Mouse (Mus musculus) central nervous system, embryonic 18 days (tissue): Measurements from ENCODE around the gene Rad9a. TPM values are rescaled to one million over a fixed set of nuclear protein-coding genes. Genes with fewer than 3 reads are reported as not detected.

Experiments
- polyA plus RNA-seq: library from polyadenylated mRNA; depleted of rRNA; stranded (reverse); fragments of >200 nt; gene quantifications from 2 replicates; pipeline ENCODE4 v1.2.3, GENCODE M21; 2012; rRNA removed

Gene Rad9a
- 30.2 and 30.5 TPM in 2 replicates for polyA plus RNA-seq

GRCm38 (mm10) chr19:4201291-4201909 is at the start of gene Rad9a:
Gene Rad9a, minus strand, starts transcription at chr19:4201662.

DNA sequence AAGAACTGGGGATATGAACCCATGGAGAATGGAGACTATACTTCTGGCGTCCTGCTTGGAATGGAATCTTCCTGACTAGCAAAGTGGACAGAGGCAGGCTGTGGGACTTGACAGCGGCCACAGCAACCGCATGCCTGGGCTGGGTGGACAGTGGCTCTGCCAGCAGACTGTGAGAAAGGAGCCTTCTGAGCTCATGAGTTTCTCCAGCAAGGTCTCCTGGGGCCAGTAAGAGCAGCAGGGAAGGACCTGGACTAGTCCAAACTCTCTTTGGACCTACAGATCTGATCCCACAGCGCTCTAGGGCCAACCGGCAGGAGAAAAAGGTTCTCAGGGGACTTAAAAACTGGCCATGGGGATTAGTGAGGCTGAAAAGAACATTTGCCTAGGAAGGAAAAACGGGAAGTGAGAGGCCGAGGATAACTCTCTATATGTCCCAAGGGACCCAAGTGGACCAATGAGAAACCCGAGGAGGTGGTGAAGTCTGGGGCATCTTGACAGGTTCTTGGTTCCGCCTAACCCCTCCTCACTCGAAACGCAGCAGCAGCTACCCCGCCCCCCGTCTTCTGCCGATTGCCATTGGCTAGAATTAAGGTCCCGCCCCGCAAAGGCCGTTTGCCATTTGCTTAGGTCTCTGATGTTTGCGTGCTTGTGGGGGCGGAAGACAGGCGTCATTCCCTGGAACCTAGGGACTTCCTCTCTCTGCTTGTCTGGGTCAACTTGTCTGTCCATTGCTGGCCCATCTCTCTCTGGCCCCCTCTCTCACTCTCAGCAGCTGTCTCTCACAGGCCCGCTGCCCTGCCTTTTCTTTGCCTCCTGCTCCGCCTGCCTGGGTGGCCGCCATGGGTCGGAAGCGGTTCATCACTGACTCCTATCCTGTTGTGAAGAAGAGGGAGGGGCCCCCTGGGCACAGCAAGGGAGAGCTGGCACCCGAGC is 30.1 kb upstream of the Rad9a start, which contains the start of gene Pold4:
TSS of gene Pold4 (plus strand) at position 647 of the 933 bp plus-strand sequence.

GRCm38 (mm10) chr19:4214071-4214770 is 12.8 kb upstream of the Rad9a start, which contains the start of the genes Clcf1 and AC109138.7:
Gene Clcf1, plus strand, starts transcription at chr19:4214238.
Gene AC109138.7, plus strand, starts transcription at chr19:4214357.

GRCm38 (mm10) chr19:4191528-4192250 is 9.8 kb downstream of the Rad9a start, which contains the start of gene Ppp1ca:
Gene Ppp1ca, plus strand, starts transcription at chr19:4192065.

GRCm38 (mm10) chr19:4190831-4191334 is 10.6 kb downstream of the Rad9a start, which contains the start of gene Tbc1d10c:
Gene Tbc1d10c, minus strand, starts transcription at chr19:4191284.

DNA sequence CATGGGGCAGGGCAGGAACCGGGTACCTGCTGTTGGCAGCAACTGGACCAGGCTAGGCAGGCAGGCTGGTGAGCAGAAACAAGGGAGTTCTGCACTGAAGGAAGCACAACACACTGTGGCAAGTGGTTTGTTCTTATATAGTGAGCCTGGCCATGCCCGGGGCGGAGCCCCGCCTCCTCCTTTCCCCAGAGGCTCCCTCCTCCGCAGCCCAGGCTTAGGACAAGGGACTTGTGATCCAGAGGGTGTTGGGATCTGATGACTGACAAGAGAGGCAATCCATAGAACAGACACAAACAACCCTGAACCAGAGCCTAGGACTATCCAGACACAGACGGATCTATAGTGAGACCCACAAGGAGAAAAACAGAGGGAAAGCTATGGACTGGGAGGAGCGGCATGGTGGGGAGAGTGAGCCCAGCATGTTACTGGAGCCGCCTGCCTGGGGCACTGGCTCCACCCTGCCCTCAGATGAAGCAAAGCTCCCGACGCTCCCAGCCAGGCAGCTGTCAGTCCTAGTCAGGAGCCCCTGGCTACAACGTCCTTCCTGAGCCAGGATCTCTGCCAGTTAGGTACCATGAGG is 26.0 kb downstream of the Rad9a start, which contains the start of gene Carns1:
TSS of gene Carns1 (minus strand) at position 112 of the 580 bp plus-strand sequence.

DNA sequence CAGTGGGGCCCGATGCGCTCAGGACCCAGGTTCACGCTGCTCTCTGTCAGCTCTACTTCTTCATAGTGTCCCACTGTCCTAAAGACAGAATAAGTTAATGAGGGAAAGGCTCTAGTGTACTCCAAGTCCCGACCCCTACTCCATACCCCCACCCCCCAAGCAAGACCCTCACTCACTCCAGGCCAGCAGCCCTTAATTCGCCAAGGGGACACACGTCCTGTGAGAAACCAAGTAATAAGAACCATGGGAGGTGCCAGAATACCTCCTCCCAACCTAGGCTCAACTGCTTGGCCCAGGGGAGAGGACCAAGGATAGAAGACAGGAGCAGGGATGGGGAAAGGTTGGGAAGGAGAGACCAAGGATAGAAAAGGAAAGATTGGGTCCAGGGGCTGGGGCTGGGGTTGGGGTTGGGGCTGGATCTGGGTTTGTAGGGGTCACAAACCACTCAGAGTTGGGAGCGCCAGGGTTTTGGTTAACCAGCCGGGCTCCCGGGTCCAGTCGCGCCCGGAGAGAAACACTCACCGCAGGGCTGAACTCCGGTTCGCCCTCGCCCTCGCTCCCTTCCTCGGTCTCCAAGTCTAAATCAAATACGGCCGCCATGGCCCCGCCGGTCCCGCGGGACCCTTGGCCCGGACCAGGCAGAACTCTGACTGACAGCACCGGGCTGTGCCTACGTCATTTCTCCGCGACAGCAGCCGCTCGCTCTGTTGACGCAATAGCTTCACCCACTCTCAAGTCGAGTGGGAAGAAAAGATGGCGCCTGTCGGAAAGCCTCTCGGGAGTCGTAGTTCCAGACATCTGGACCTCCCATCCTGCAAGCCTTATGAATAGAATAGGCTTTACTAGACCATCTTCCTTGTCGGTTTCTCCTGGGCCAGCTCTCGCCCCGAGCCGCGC is 38.6 kb downstream of the Rad9a start, which contains the start of gene Rps6kb2:
TSS of gene Rps6kb2 (minus strand) at position 709 of the 897 bp plus-strand sequence.

GRCm38 (mm10) chr19:4153232-4153654 is 48.2 kb downstream of the Rad9a start, which contains the start of gene Ptprcap:
Gene Ptprcap, plus strand, starts transcription at chr19:4153604.

GRCm38 (mm10) chr19:4148491-4148806 is 53.0 kb downstream of the Rad9a start, which contains the start of gene Coro1b:
Gene Coro1b, plus strand, starts transcription at chr19:4148619.

Other genes starting within 250 kb of the Rad9a start
- gene Aldh3b3, start 243.0 kb downstream of the Rad9a start, polyA plus RNA-seq: 0.03 TPM in 2 replicates
- 1.4 and 1.5 TPM in 2 replicates for gene Aldh3b2, start 229.3 kb downstream of the Rad9a start, polyA plus RNA-seq
- gene Acy3, start 215.1 kb downstream of the Rad9a start, polyA plus RNA-seq: 2.5 and 3.3 TPM in 2 replicates
- 0.04 and 0.07 TPM in 2 replicates for gene Tbx10, start 208.9 kb downstream of the Rad9a start, polyA plus RNA-seq
- 10.6 and 16.8 TPM in 2 replicates for gene Nudt8, start 201.1 kb downstream of the Rad9a start, polyA plus RNA-seq
- 8.0 and 9.6 TPM in 2 replicates for gene Gm49405, start 201.0 kb downstream of the Rad9a start, polyA plus RNA-seq
- gene Doc2g, start 198.3 kb downstream of the Rad9a start, polyA plus RNA-seq: 25.8 and 27.8 TPM in 2 replicates
- gene Ndufv1, start 188.9 kb downstream of the Rad9a start, polyA plus RNA-seq: 204 and 205 TPM in 2 replicates
- 361 and 368 TPM in 2 replicates for gene Gstp1, start 163.7 kb downstream of the Rad9a start, polyA plus RNA-seq
- gene Gstp2, start 155.6 kb downstream of the Rad9a start, polyA plus RNA-seq: 3.1 and 10.4 TPM in 2 replicates
- gene Gstp3, start 142.1 kb downstream of the Rad9a start, polyA plus RNA-seq: not detected in 2 replicates
- 0.25 TPM in 1 of 2 replicates, not detected in the other for gene Cabp2, start 120.1 kb downstream of the Rad9a start, polyA plus RNA-seq
- 61.3 and 62.9 TPM in 2 replicates for gene Cdk2ap2, start 104.5 kb downstream of the Rad9a start, polyA plus RNA-seq
- 217 and 226 TPM in 2 replicates for gene Pitpnm1, start 101.7 kb downstream of the Rad9a start, polyA plus RNA-seq
- 116 and 124 TPM in 2 replicates for gene Aip, start 75.8 kb downstream of the Rad9a start, polyA plus RNA-seq
- gene Gpr152, start 61.9 kb downstream of the Rad9a start, polyA plus RNA-seq: 0.03 and 0.06 TPM in 2 replicates
- gene Cabp4, start 57.6 kb downstream of the Rad9a start, polyA plus RNA-seq: 0.08 and 0.12 TPM in 2 replicates
- gene Coro1b, start 53.0 kb downstream of the Rad9a start, polyA plus RNA-seq: 261 and 276 TPM in 2 replicates
- gene Ptprcap, start 48.1 kb downstream of the Rad9a start, polyA plus RNA-seq: 1.1 and 1.3 TPM in 2 replicates
- 60.8 and 68.3 TPM in 2 replicates for gene Rps6kb2, start 38.3 kb downstream of the Rad9a start, polyA plus RNA-seq
- 4.6 and 4.9 TPM in 2 replicates for gene Carns1, start 26.2 kb downstream of the Rad9a start, polyA plus RNA-seq
- gene Tbc1d10c, start 10.4 kb downstream of the Rad9a start, polyA plus RNA-seq: 1.7 and 2.6 TPM in 2 replicates
- gene Ppp1ca, start 9.6 kb downstream of the Rad9a start, polyA plus RNA-seq: 380 and 382 TPM in 2 replicates
- 3.0 and 3.1 TPM in 2 replicates for gene Clcf1, start 12.6 kb upstream of the Rad9a start, polyA plus RNA-seq
- not detected in 2 replicates for gene AC109138.7, start 12.7 kb upstream of the Rad9a start, polyA plus RNA-seq
- 29.7 and 31.3 TPM in 2 replicates for gene Pold4, start 30.2 kb upstream of the Rad9a start, polyA plus RNA-seq
- 75.1 and 87.8 TPM in 2 replicates for gene Ssh3, start 67.5 kb upstream of the Rad9a start, polyA plus RNA-seq
- gene Ankrd13d, start 81.5 kb upstream of the Rad9a start, polyA plus RNA-seq: 85.6 and 86.4 TPM in 2 replicates
- 118 and 127 TPM in 2 replicates for gene Grk2, start 104.6 kb upstream of the Rad9a start, polyA plus RNA-seq
- gene Kdm2a, start 196.6 kb upstream of the Rad9a start, polyA plus RNA-seq: 66.0 and 69.0 TPM in 2 replicates
- 2.9 and 3.9 TPM in 2 replicates for gene Rhod, start 237.8 kb upstream of the Rad9a start, polyA plus RNA-seq